Mouse (Mus musculus) liver, embryonic 13.5 days (tissue): ENCODE results near the gene Mgrn1. TPM values are rescaled to one million over a fixed set of nuclear protein-coding genes. Genes with fewer than 3 reads are reported as not detected.

ENCODE experiments used
- ATAC-seq: fragments of 200-750 bp; cut with Nextera tagmentation; 2 replicates; pipeline ENCODE4 v1.8.0; 2017; ENCODE audit warnings: low read depth, mild to moderate bottlenecking, moderate number of reproducible peaks, moderate library complexity
- DNase-seq: peaks from one replicate; pipeline ENCODE4 v3.0.0; 2022
- H3K27ac ChIP-seq: fragments of 300-500 bp; sonication (generic); 2 replicates; pipeline ENCODE4 v1.5.1; 2015; ENCODE audit warnings: moderate library complexity, mild to moderate bottlenecking, inconsistent platforms
- H3K27me3 ChIP-seq: fragments of 300-500 bp; sonication (generic); 2 replicates; pipeline ENCODE4 v1.6.1; 2015; ENCODE audit warnings: mild to moderate bottlenecking, inconsistent platforms
- H3K36me3 ChIP-seq: fragments of 300-500 bp; sonication (generic); 2 replicates; pipeline ENCODE4 v1.6.1; 2015; ENCODE audit warnings: mild to moderate bottlenecking, inconsistent platforms
- H3K4me1 ChIP-seq: fragments of 300-500 bp; sonication (generic); replicated peaks from 2 replicates; pipeline ENCODE4 v1.6.1; 2015; ENCODE audit warnings: inconsistent platforms
- H3K4me2 ChIP-seq: fragments of 300-500 bp; sonication (generic); 2 replicates; pipeline ENCODE4 v1.6.1; 2015; ENCODE audit warnings: inconsistent platforms, mild to moderate bottlenecking, moderate library complexity
- H3K4me3 ChIP-seq: fragments of 300-500 bp; sonication (generic); replicated peaks from 2 replicates; pipeline ENCODE4 v1.5.1; 2015; ENCODE audit warnings: mild to moderate bottlenecking, inconsistent platforms
- H3K9ac ChIP-seq: fragments of 300-500 bp; sonication (generic); 2 replicates; pipeline ENCODE4 v1.6.1; 2015; ENCODE audit warnings: mild to moderate bottlenecking, inconsistent platforms
- H3K9me3 ChIP-seq: fragments of 300-500 bp; sonication (generic); replicated peaks from 2 replicates; pipeline ENCODE4 v1.6.1; 2016; ENCODE audit warnings: inconsistent platforms
- WGBS: fragments of 180-500 bp; shearing (Covaris S2); methylation state at CpG from one replicate; pipeline ENCODE4 v1.1.7; 2015; ENCODE audit not compliant: insufficient replicate concordance; 5-methylcytosine and 5-hydroxymethylcytosine counted together
- polyA plus RNA-seq: library from polyadenylated mRNA; unstranded; fragments of >200 nt; fragmentation: Nextera tagmentation; extraction: Ambion mirVana; gene quantifications from 2 replicates; pipeline ENCODE4 v1.2.1, GENCODE M21; 2015

The Mgrn1 gene
- polyA plus RNA-seq, 1 experiment from 2014 or later: 22.6 TPM

GRCm38 (mm10) chr16:4862863-4863483 lies 23.1 kb upstream of the Mgrn1 start:
- H3K9ac ChIP-seq: no peak overlapping the region
- H3K4me1 ChIP-seq: 0 out of 2 replicates have a peak, but pooled peaks cover 7% of the 10 kb centered on the region
- WGBS: 28% methylated on average over 9 of the region's 9 CpGs

GRCm38 (mm10) chr16:4863742-4864141 lies 22.3 kb upstream of the Mgrn1 start:
- WGBS: 76% methylated on average over 8 of the region's 8 CpGs
- H3K4me1 ChIP-seq: 0 out of 2 replicates have a peak, but pooled peaks cover 7% of the 10 kb centered on the region
- DNase-seq (no peak), ATAC-seq (no peak)
- H3K9ac ChIP-seq: no peak overlapping the region
- no peak overlapping the region for H3K27ac ChIP-seq
- H3K4me3 ChIP-seq: no peak overlapping the region
- H3K9me3 ChIP-seq: no peaks in the 10 kb centered on the region
- H3K36me3 ChIP-seq: no peaks in the 10 kb centered on the region
- no peak overlapping the region for H3K4me2 ChIP-seq
- 0 out of 2 replicates have a peak, but pooled peaks cover 3% of the 10 kb centered on the region for H3K27me3 ChIP-seq

More at GRCm38 (mm10) chr16:4862863-4863483, 23.1 kb upstream of the Mgrn1 start:
- Histone ChIP-seq H3K4me2 (no peak overlapping the region), H3K9me3 (no peaks in the 10 kb centered on the region), H3K27me3 (0 out of 2 replicates have a peak, but pooled peaks cover 3% of the 10 kb centered on the region), H3K4me3 (no peak overlapping the region), H3K27ac (no peak overlapping the region), H3K36me3 (no peaks in the 10 kb centered on the region)
- ATAC-seq (peak; percentile 73), DNase-seq (peak; percentile 43)

- peaks cover 11% of the 10 kb centered on the region for H3K36me3 ChIP-seq
- no peak overlapping the region for H3K27ac ChIP-seq
- no peak overlapping the region for H3K9ac ChIP-seq
- H3K4me2 ChIP-seq: no peak overlapping the region
- ATAC-seq: no peak
- 0 out of 2 replicates have a peak, but pooled peaks cover 7% of the 10 kb centered on the region for H3K4me1 ChIP-seq
- H3K27me3 ChIP-seq: no peaks in the 10 kb centered on the region
- H3K9me3 ChIP-seq: no peaks in the 10 kb centered on the region
- H3K4me3 ChIP-seq: no peak overlapping the region
- DNase-seq: no peak
- WGBS: 58% methylated on average over 7 of the region's 7 CpGs
Measured at GRCm38 (mm10) chr16:4866101-4866695, 19.9 kb upstream of the Mgrn1 start.

GRCm38 (mm10) chr16:4870490-4870889 lies 15.6 kb upstream of the Mgrn1 start:
- ATAC-seq (no peak), DNase-seq (no peak)
- WGBS: 79% methylated on average over 5 of the region's 5 CpGs
- Histone ChIP-seq H3K9me3 (no peaks in the 10 kb centered on the region), H3K4me1 (peaks cover 28% of the 10 kb centered on the region), H3K9ac (no peak overlapping the region), H3K36me3 (peaks cover 25% of the 10 kb centered on the region), H3K4me2 (no peak overlapping the region), H3K27me3 (no peaks in the 10 kb centered on the region), H3K4me3 (no peak overlapping the region), H3K27ac (no peak overlapping the region)

- no peak overlapping the region for H3K4me2 ChIP-seq
- no peaks in the 10 kb centered on the region for H3K9me3 ChIP-seq
- 62% methylated on average over 2 of the region's 2 CpGs for WGBS
- no peaks in the 10 kb centered on the region for H3K27me3 ChIP-seq
- H3K27ac ChIP-seq: no peak overlapping the region
- peaks cover 42% of the 10 kb centered on the region for H3K4me1 ChIP-seq
- no peak for DNase-seq
- H3K4me3 ChIP-seq: no peak overlapping the region
- no peak overlapping the region for H3K9ac ChIP-seq
- peaks cover 36% of the 10 kb centered on the region for H3K36me3 ChIP-seq
- no peak for ATAC-seq
Measured at GRCm38 (mm10) chr16:4871926-4872325, 14.1 kb upstream of the Mgrn1 start.

- Histone ChIP-seq H3K36me3 (peaks cover 28% of the 10 kb centered on the region; the same call in 1 of the 2 replicates), H3K4me3 (peak overlapping the region; percentile 12), H3K9ac (peak overlapping the region; percentile 43), H3K4me2 (peak overlapping the region; percentile 46), H3K27me3 (no peaks in the 10 kb centered on the region), H3K27ac (peak overlapping the region; percentile 50), H3K4me1 (peaks cover 64% of the 10 kb centered on the region), H3K9me3 (no peaks in the 10 kb centered on the region)
- ATAC-seq (no peak), DNase-seq (no peak)
- 57% methylated on average over 19 of the region's 23 CpGs for WGBS
Measured at GRCm38 (mm10) chr16:4875198-4876032, 10.6 kb upstream of the Mgrn1 start.

GRCm38 (mm10) chr16:4876033-4876680 lies 9.9 kb upstream of the Mgrn1 start:
- DNase-seq: no peak
- WGBS: 68% methylated on average over 8 of the region's 8 CpGs

GRCm38 (mm10) chr16:4877195-4877594 lies 8.9 kb upstream of the Mgrn1 start:
- ATAC-seq (no peak), DNase-seq (no peak)
- no peaks in the 10 kb centered on the region for H3K27me3 ChIP-seq
- no peaks in the 10 kb centered on the region for H3K9me3 ChIP-seq
- peak overlapping the region; percentile 96 for H3K4me2 ChIP-seq
- H3K4me1 ChIP-seq: peaks cover 71% of the 10 kb centered on the region
- H3K36me3 ChIP-seq: peaks cover 25% of the 10 kb centered on the region; the same call in 1 of the 2 replicates
- WGBS: 72% methylated on average over 4 of the region's 4 CpGs
- peak overlapping the region; percentile 39; the same call in 1 of the 2 replicates for H3K27ac ChIP-seq
- peak overlapping the region; percentile 91; the same call in 1 of the 2 replicates for H3K9ac ChIP-seq
- peak overlapping the region; percentile 88; the same call in 1 of the 2 replicates for H3K4me3 ChIP-seq

More at GRCm38 (mm10) chr16:4876033-4876680, 9.9 kb upstream of the Mgrn1 start:
- Histone ChIP-seq H3K4me1 (peaks cover 69% of the 10 kb centered on the region), H3K9me3 (no peaks in the 10 kb centered on the region), H3K4me3 (peak overlapping the region; percentile 12), H3K4me2 (peak overlapping the region; percentile 46), H3K27me3 (no peaks in the 10 kb centered on the region), H3K36me3 (peaks cover 25% of the 10 kb centered on the region; the same call in 1 of the 2 replicates), H3K9ac (peak overlapping the region; percentile 43), H3K27ac (peak overlapping the region; percentile 50)
- no peak for ATAC-seq

- no peak for DNase-seq
- no peaks in the 10 kb centered on the region for H3K9me3 ChIP-seq
Measured at GRCm38 (mm10) chr16:4877701-4878100, 8.3 kb upstream of the Mgrn1 start.

GRCm38 (mm10) chr16:4878192-4878885 lies 7.7 kb upstream of the Mgrn1 start:
- Histone ChIP-seq H3K4me3 (peak overlapping the region; percentile 88), H3K9ac (peak overlapping the region; percentile 91), H3K9me3 (no peaks in the 10 kb centered on the region), H3K36me3 (peaks cover 23% of the 10 kb centered on the region; the same call in 1 of the 2 replicates), H3K4me2 (peak overlapping the region; percentile 96), H3K27ac (peak overlapping the region; percentile 98), H3K4me1 (peaks cover 67% of the 10 kb centered on the region), H3K27me3 (no peaks in the 10 kb centered on the region)
- 14% methylated on average over 5 of the region's 5 CpGs for WGBS
- DNase-seq (peak; percentile 39), ATAC-seq (no peak; the same call in 1 of the 2 replicates)

More at GRCm38 (mm10) chr16:4877701-4878100, 8.3 kb upstream of the Mgrn1 start:
- H3K4me1 ChIP-seq: peaks cover 72% of the 10 kb centered on the region
- peak overlapping the region; percentile 98 for H3K27ac ChIP-seq
- 54% methylated on average over 3 of the region's 3 CpGs for WGBS
- H3K27me3 ChIP-seq: no peaks in the 10 kb centered on the region
- H3K4me2 ChIP-seq: peak overlapping the region; percentile 96
- peaks cover 25% of the 10 kb centered on the region; the same call in 1 of the 2 replicates for H3K36me3 ChIP-seq
- peak overlapping the region; percentile 91 for H3K9ac ChIP-seq
- peak overlapping the region; percentile 88 for H3K4me3 ChIP-seq
- no peak for ATAC-seq
